Mouse (Mus musculus) cerebellum, adult 18-20 months (tissue): ENCODE measurements at regions not wholly inside any gene's neighbourhood (a gene's known extent, or its start where the extent isn't known, plus 50 kb on each side); places are given as distances from the start of the nearest gene placed in this dataset.

Source experiments
- DNase-seq, 2 experiments: peaks; one replicate each; pipeline ENCODE4 v3.0.0; 2021

- no peak for DNase-seq
Observed at GRCm38 (mm10) chr16:76441803-76442448, 68.3 kb upstream of the Nrip1 start.

DNA sequence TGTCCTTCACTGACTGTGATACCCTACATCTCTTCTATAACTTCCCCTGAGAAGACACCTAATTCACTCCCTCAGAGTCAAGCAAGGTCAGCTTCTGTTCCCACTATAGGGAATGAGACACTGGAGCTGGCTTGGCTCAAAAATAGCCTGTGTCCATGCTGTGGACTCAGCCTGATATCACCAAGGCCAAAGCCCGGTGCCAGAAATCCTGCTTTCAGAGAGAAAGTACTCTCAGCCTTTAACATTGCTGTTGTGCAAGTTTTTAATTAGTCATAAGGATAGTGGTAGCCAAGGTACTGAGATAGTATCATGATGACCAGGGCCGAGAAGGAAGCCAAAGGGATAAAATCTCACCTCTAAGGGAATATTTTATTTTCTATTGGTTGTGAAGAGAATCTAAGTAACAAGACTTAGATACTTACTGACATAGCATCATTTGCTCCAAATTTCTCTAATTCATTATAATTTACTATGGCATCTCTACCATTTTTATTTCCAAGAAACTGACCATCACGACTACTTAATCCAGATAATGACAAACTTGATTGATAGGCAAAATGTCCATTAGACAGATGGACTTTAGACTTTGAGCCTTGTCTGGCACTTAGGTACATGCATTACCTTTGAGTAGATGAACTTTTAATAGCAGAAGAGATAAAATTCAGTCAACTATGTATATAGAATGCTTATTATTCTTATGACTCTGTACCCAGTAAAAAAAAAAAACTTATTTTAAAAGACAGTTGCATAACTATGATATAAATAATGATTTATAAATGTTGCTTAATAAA lies 64.7 kb upstream of the Nrip1 start:
- DNase-seq = no peak

GRCm38 (mm10) chr16:76436290-76436689 lies 62.7 kb upstream of the Nrip1 start:
- DNase-seq = no peak

GRCm38 (mm10) chr16:76433076-76433825 lies 59.6 kb upstream of the Nrip1 start:
- peak in 1 of 2 experiments; percentile 30 for DNase-seq

DNA sequence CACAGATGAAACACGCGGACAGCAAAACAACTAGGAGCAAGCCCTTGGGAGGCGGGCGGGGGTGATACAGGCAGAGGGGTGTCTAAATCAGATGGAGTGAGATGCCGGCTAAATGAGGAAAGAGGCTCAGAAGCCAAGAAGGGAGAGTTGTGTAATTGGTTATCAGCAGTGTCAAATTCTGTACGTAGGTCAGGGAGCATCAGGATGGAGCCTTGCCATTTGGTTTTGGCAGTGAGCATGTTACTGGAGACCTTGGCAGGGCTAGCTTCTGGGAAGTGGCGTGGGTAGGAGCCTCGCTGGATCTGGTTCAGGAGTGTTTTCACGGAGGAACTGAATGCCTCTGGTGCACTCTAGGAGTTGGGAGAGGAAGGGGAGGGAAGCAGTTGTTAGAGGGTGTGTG lies 58.7 kb upstream of the Nrip1 start:
- peak; percentile 63 to 69 for DNase-seq

- no peak for DNase-seq
Observed at GRCm38 (mm10) chr16:76429156-76429555, 55.5 kb upstream of the Nrip1 start.

- DNase-seq = no peak
Observed at GRCm38 (mm10) chr16:76423964-76424363, 50.3 kb upstream of the Nrip1 start.
